Mouse (Mus musculus) forelimb bud, embryonic 11.5 days (tissue): ENCODE results near the gene Knstrn.

ENCODE experiments used
- DNase-seq: peaks from one replicate; pipeline ENCODE4 v3.0.0-alpha.2; 2012; ENCODE audit warnings: low read depth, low spot score

Gene Knstrn

DNA sequence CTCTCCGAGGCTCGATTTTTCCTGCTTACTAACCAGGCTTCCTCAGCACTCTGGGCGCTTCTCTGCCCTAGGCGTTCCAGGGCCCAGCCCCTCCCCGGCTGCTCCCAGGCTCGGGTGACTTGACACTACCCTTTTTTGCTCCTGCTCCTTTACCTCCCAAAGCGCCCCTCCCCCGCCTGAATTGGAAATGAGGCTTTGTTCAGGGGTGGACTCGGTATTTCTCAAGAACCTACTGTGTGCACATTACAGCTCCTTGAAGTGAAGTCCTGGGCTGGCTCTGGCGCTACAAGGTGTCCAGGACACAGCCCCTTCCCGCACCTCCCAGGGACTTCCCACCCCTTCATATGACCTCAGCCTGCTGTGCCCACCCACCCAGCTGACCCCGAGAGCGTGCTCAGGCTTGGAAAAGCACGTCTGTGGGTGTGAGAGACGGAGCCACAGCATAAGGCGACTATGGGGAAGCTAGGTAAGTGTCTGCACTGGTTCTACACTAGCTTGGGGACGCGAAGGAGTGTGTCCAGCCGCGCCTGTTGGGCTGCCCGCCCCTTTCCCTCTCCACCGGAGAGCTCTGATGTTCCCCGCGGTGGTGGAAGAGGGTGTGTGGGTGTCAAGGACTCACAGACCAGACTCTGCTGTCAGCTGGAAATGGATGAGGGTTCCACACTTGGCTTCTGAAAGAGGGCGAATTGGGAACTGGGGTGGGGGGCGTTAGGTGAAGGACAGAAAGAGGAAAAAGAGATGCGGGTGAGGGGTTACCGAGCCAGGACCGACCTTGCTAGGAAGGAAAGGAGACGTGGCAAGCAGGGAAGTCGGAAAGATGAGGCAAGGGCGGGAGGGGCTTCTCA is 86.4 kb downstream of the Knstrn start, which contains the start of gene Bahd1:
TSS of gene Bahd1 (plus strand) at position 397 of the 845 bp plus-strand sequence.
- no peak for DNase-seq

DNA sequence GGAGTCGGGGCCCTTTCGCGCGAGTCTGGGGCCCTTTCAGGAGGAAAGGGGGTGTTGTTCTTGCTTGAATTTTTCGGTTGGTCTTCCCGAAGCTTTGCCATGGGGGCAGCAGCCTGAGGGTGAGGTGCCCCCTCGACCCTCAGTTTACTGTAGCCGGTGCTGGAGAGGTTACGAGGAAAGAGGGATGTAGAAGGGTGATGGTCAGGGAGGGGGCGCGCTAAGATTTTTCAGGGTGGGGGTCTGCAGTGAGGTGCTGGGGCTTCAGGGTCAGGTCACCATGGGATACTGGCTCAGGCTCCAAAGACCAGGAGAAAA is 87.0 kb downstream of the Knstrn start:
- DNase-seq = no peak

DNA sequence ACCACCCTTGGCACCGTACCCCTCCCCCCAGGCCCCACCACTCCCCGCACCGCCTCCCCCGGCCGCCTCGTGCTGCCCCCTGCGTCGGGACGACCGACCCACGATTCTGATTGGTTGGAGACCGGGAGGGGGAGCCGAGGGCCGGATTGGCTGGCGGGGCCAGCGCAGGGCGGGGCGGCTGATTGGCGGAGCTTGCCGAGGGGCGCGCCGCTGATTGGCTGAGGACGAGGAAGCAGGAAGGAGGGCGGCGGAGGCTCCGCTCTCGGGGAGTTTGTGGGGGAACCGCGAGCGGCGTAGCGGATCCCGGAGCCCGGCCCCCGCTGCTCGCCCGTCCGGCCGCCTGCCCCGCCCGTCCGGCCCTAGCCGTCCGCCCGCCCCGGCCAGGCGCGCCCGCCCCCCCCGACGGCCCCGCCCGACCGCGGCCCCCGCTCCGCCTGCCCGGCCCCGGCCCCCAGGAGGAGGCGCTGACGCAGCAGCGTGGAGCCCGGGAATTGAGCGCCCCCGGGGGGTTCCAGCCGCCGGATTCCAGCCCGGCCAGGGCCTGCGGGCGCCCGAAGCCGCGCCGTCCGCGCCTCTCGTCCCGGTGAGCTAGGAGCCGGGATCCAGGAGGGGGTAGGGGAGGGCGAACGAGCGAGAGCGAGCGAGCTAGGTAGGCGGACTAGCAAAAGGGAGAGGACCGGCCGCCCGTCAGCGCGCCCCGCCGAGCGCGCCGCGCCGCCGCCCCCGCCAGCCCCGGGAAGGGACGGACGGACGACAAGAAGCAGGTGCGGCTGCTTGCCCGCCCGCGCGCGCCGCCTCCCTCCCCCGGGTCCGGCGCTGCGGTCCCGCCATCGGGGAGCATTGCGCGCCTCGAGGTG is 87.6 kb downstream of the Knstrn start:
- peak; percentile 92 for DNase-seq

DNA sequence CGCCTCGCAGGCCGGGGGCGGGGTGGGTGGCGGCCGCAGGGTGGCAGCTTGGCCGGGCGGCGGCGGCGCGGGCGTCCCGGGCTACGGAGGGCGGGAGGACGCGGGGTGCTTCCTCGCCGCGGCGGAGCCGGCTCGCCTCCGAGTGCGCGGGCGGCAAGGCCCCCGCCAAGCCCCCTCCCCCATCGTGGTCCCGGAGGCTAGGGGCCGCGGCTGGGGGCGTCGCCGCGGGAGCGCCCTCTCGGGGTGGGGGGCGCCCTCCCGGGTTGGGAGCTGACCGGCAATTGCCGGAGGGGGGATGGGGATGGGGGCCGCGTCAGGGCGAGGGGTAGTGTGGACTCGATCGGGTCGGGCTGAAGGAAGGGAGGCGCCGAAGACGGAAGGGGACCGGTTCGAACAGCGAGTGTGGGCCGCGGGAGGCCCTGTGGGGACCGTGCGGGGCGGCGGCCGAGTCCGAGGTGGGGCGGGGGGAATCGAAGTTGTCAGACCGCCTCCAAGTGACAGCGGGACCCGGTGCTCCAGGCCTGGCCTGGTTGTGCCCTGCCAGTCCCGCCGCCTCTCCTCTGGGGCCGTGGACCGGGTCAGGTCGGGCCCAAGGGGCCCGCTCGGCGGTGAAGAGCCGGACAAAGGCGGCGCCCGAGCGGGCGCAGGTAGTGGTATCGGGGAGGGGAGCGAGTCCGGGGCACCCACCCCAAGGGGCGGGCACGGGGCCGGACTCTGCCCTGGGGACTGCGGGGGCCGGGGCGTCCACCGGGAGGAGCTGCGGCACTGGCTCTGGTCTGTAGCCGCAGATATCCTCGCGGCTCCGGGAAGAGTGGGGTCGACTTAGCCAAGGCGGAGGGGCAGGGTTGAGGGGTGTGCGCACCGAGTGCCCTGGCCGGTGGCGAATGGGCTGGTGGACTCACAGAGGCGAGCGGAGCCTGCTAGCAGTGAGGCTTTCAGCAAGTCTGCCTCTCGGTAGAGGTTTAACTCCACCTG is 88.5 kb downstream of the Knstrn start:
- DNase-seq = no peak

DNA sequence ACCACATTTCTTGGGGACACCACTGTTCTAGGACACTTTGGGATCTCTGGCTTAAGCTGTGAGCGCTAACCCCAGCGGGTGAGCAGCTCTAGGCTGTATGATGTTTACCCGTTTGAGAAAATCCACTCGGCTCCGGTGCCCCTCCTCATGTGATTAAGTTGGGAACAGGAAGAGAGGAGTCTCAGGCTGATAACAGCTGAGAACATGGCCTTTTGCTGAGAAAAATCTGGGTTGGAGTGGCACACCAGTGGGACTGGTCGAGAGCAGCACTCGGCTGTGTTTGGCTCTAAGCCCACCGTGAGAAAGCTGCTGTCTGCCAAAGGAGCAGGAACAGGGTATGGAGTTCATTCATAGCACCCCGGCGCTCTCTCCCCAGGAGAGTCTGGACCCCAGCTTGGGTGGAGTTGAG is 89.5 kb downstream of the Knstrn start:
- DNase-seq = no peak
